Mouse (Mus musculus) myocyte (in vitro differentiated cells): ENCODE data around the gene Hspbp1. TPM values are rescaled to one million over a fixed set of nuclear protein-coding genes. Genes with fewer than 3 reads are reported as not detected.

Experiments
- H3K27me3 ChIP-seq: one replicate; pipeline ENCODE4 v1.6.1; 2011; ENCODE audit not compliant: control insufficient read depth, insufficient read depth, insufficient read length
- H3K36me3 ChIP-seq: one replicate; pipeline ENCODE4 v1.6.1; 2011; ENCODE audit not compliant: control insufficient read depth, insufficient read depth
- H3K4me2 ChIP-seq: one replicate; pipeline ENCODE4 v1.6.1; 2011; ENCODE audit warnings: low read depth, control low read depth
- H3K4me3 ChIP-seq: one replicate; pipeline ENCODE4 v1.5.1; 2011; ENCODE audit warnings: mild to moderate bottlenecking, control low read depth, moderate library complexity
- H3K79me2 ChIP-seq: one replicate; pipeline ENCODE4 v1.6.1; 2011; ENCODE audit not compliant: control insufficient read depth, insufficient read depth
- H3ac ChIP-seq: one replicate; pipeline ENCODE4 v1.6.1; 2011; ENCODE audit not compliant: control insufficient read depth, insufficient read length
- CEBPB ChIP-seq: IDR thresholded peaks from 2 replicates; pipeline ENCODE4 v1.6.1; 2011; ENCODE audit warnings: mild to moderate bottlenecking, moderate library complexity; ENCODE audit not compliant: poor library complexity, insufficient read depth, severe bottlenecking
- E2F4 ChIP-seq: IDR thresholded peaks from one replicate; pipeline ENCODE4 v1.6.1; 2011; ENCODE audit warnings: mild to moderate bottlenecking, control low read depth, moderate library complexity; ENCODE audit not compliant: insufficient read depth
- MAX ChIP-seq: IDR thresholded peaks from one replicate; pipeline ENCODE4 v1.6.1; 2011; ENCODE audit warnings: low read depth, mild to moderate bottlenecking, control low read depth
- MYOD1 ChIP-seq, 3 experiments: IDR thresholded peaks; one replicate each; pipeline ENCODE4 v1.6.1; 2011; ENCODE audit warnings: control low read depth in 2 of 3, low read depth in 2 of 3, mild to moderate bottlenecking in 2 of 3, moderate library complexity in 1 of 3; ENCODE audit not compliant: insufficient read length in 2 of 3, control insufficient read depth in 1 of 3
- MYOG ChIP-seq, 3 experiments: IDR thresholded peaks; one replicate each; pipeline ENCODE4 v1.6.1; 2011; ENCODE audit warnings: control low read depth in 2 of 3, low read depth in 2 of 3, mild to moderate bottlenecking in 2 of 3; ENCODE audit not compliant: insufficient read length in 2 of 3, control insufficient read depth in 1 of 3, insufficient read depth in 1 of 3
- POLR2A ChIP-seq: IDR thresholded peaks from one replicate; pipeline ENCODE4 v1.6.1; 2011; ENCODE audit warnings: low read depth, mild to moderate bottlenecking, control low read depth, moderate library complexity; ENCODE audit not compliant: insufficient read length
- POLR2AphosphoS2 ChIP-seq: IDR thresholded peaks from one replicate; pipeline ENCODE4 v1.6.1; 2011; ENCODE audit warnings: low read depth, control low read depth; ENCODE audit not compliant: insufficient read length
- REST ChIP-seq: IDR thresholded peaks from one replicate; pipeline ENCODE4 v1.6.1; 2011; ENCODE audit warnings: mild to moderate bottlenecking, control low read depth, moderate library complexity; ENCODE audit not compliant: insufficient read depth, insufficient read length
- SRF ChIP-seq: IDR thresholded peaks from one replicate; pipeline ENCODE4 v1.6.1; 2011; ENCODE audit warnings: low read depth; ENCODE audit not compliant: control insufficient read depth, insufficient read length
- TCF12 ChIP-seq: IDR thresholded peaks from one replicate; pipeline ENCODE4 v1.6.1; 2011; ENCODE audit warnings: mild to moderate bottlenecking, control low read depth; ENCODE audit not compliant: poor library complexity, insufficient read depth, severe bottlenecking
- TCF3 ChIP-seq: IDR thresholded peaks from one replicate; pipeline ENCODE4 v1.6.1; 2011; ENCODE audit warnings: low read depth, control low read depth; ENCODE audit not compliant: insufficient read length
- USF1 ChIP-seq: IDR thresholded peaks from one replicate; pipeline ENCODE4 v1.6.1; 2011; ENCODE audit warnings: low read depth, mild to moderate bottlenecking, control low read depth, moderate library complexity
- polyA plus RNA-seq: library from polyadenylated mRNA; unstranded; fragments of >200 nt; fragmentation: generic; extraction: Trizol; gene quantifications from one replicate; pipeline ENCODE4 v1.2.1, GENCODE M21; 2012; ENCODE audit warnings: missing spikeins

Hspbp1 gene
- polyA plus RNA-seq, 1 experiment = 67.5 TPM

- peak overlapping the region; percentile 89 for H3K4me2 ChIP-seq
- H3ac ChIP-seq = no peak overlapping the region
- H3K36me3 ChIP-seq = no peaks in the 10 kb centered on the region
- no peaks in the 10 kb centered on the region for H3K79me2 ChIP-seq
- no peaks in the 10 kb centered on the region for H3K27me3 ChIP-seq
- TF ChIP-seq MYOD1 (IDR thresholded peaks at IDR 0.05; ENCODE audit: control insufficient read depth in 1 of 3, insufficient read length in 2 of 3, low read depth in 2 of 3) (no peak), TCF12 (no peak), CEBPB (no peak), POLR2AphosphoS2 (no peak)
- H3K4me3 ChIP-seq = peak overlapping the region; percentile 84
These were observed 665 bp downstream of the Hspbp1 start for GRCm38 (mm10) chr7:4684203-4684602.

- Histone ChIP-seq H3ac (no peak overlapping the region), H3K79me2 (no peaks in the 10 kb centered on the region), H3K4me3 (no peak overlapping the region), H3K4me2 (no peak overlapping the region), H3K36me3 (no peaks in the 10 kb centered on the region), H3K27me3 (no peaks in the 10 kb centered on the region)
- TF ChIP-seq MYOD1 (IDR thresholded peaks at IDR 0.05; ENCODE audit: control insufficient read depth in 1 of 3, insufficient read length in 2 of 3, low read depth in 2 of 3) = no peak
- no peak for TF ChIP-seq POLR2AphosphoS2
- no peak for TF ChIP-seq E2F4
These were observed 1.6 kb downstream of the Hspbp1 start for GRCm38 (mm10) chr7:4683307-4683706.

- Histone ChIP-seq H3K36me3 (peaks cover 12% of the 10 kb centered on the region), H3K27me3 (no peaks in the 10 kb centered on the region), H3K4me2 (no peak overlapping the region), H3ac (no peak overlapping the region), H3K79me2 (no peaks in the 10 kb centered on the region), H3K4me3 (no peak overlapping the region)
- TF ChIP-seq SRF (no peak), CEBPB (no peak), TCF3 (no peak), POLR2A (no peak), TCF12 (no peak)
These were observed 9.7 kb downstream of the Hspbp1 start for GRCm38 (mm10) chr7:4675200-4675599.

GRCm38 (mm10) chr7:4674114-4674731 lies 10.6 kb downstream of the Hspbp1 start:
- no peak overlapping the region for H3ac ChIP-seq
- H3K4me2 ChIP-seq = no peak overlapping the region
- no peaks in the 10 kb centered on the region for H3K79me2 ChIP-seq
- no peak overlapping the region for H3K4me3 ChIP-seq
- H3K27me3 ChIP-seq = no peaks in the 10 kb centered on the region
- peaks cover 12% of the 10 kb centered on the region for H3K36me3 ChIP-seq
- TF ChIP-seq TCF3 = no peak
- no peak for TF ChIP-seq CEBPB
- TF ChIP-seq REST = no peak
- TF ChIP-seq MYOD1 (IDR thresholded peaks at IDR 0.05; ENCODE audit: control insufficient read depth in 1 of 3, insufficient read length in 2 of 3, low read depth in 2 of 3) = no peak
- no peak for TF ChIP-seq USF1
- no peak for TF ChIP-seq SRF
- no peak for TF ChIP-seq POLR2AphosphoS2
- no peak for TF ChIP-seq E2F4
- TF ChIP-seq TCF12 = no peak
- no peak for TF ChIP-seq MAX
- TF ChIP-seq POLR2A = no peak
- TF ChIP-seq MYOG (IDR thresholded peaks at IDR 0.05; ENCODE audit: control insufficient read depth in 1 of 3, insufficient read depth in 1 of 3, insufficient read length in 2 of 3, low read depth in 2 of 3) = no peak

- Histone ChIP-seq H3ac (no peak overlapping the region), H3K36me3 (peaks cover 12% of the 10 kb centered on the region), H3K4me2 (no peak overlapping the region), H3K27me3 (no peaks in the 10 kb centered on the region), H3K79me2 (no peaks in the 10 kb centered on the region), H3K4me3 (no peak overlapping the region)
- TF ChIP-seq MYOG (IDR thresholded peaks at IDR 0.05; ENCODE audit: control insufficient read depth in 1 of 3, insufficient read depth in 1 of 3, insufficient read length in 2 of 3, low read depth in 2 of 3) (no peak), POLR2A (no peak), MAX (no peak), SRF (no peak), MYOD1 (IDR thresholded peaks at IDR 0.05; ENCODE audit: control insufficient read depth in 1 of 3, insufficient read length in 2 of 3, low read depth in 2 of 3) (no peak), CEBPB (no peak), E2F4 (no peak), TCF12 (no peak), USF1 (no peak), TCF3 (no peak)
These were observed 12.9 kb downstream of the Hspbp1 start for GRCm38 (mm10) chr7:4671956-4672355.
